Comparison of ENCODE assay signal across 9 mouse cellular contexts in genomic region chrX:73767267-73767666, GRCm38 (mm10). TPM values are rescaled to one million over a fixed set of nuclear protein-coding genes. Genes with fewer than 3 reads are reported as not detected.
DNase-seq lines count a peak whose midpoint lies in the region; ATAC-seq and TF ChIP-seq lines count a peak whose summit lies in the region.
"Had no signal": no experiment of that assay in that cellular context is flagged by ENCODE, and none has a peak within 500 bp of the region (broad histone marks: within the 10 kb centered on the region; RNA-seq: fewer than 3 reads in every experiment).

No protein-coding gene starts in this region.

- peak; percentile 58; the same call in 1 of the 2 replicates for ATAC-seq in megakaryocyte progenitor cell, adult 5-6 weeks (replicated peaks; ENCODE audit: poor library complexity)

- no peak overlapping the region for H3K4me3 ChIP-seq in kidney, adult 2 months (ENCODE audit: insufficient read depth, low read depth, low read length)
- no peak overlapping the region for H3K4me3 ChIP-seq in E14TG2a.4 (replicated peaks; ENCODE audit: low read length)
- H3K4me3 ChIP-seq: forebrain, embryonic 10.5 days had no signal

- 0 out of 2 replicates have a peak, but pooled peaks cover 2% of the 10 kb centered on the region for H3K4me1 ChIP-seq in kidney, adult 2 months (ENCODE audit: control insufficient read depth, insufficient read depth, low read length)
- 0 out of 2 replicates have a peak, but pooled peaks cover 3% of the 10 kb centered on the region for H3K4me1 ChIP-seq in E14TG2a.4 (replicated peaks; ENCODE audit: low read depth, low read length)
- H3K4me1 ChIP-seq: forebrain, embryonic 10.5 days had no signal

- TF ChIP-seq POLR2A in kidney, adult 2 months (IDR thresholded peaks at IDR 0.05; ENCODE audit: low read depth, low read length) = no peak

- no peaks in the 10 kb centered on the region for H3K9me3 ChIP-seq in E14TG2a.4 (ENCODE audit: low read length)
- H3K9me3 ChIP-seq: forebrain, embryonic 10.5 days had no signal

- no peaks in the 10 kb centered on the region for H3K36me3 ChIP-seq in kidney, adult 2 months (ENCODE audit: control insufficient read depth, insufficient read depth, low read length)
- H3K36me3 ChIP-seq in E14TG2a.4 (ENCODE audit: insufficient read depth, low read length) = no peaks in the 10 kb centered on the region
- H3K36me3 ChIP-seq: forebrain, embryonic 10.5 days had no signal

- no peaks in the 10 kb centered on the region for H3K27me3 ChIP-seq in kidney, adult 2 months (replicated peaks; ENCODE audit: control insufficient read depth, insufficient read depth, low read length)
- H3K27me3 ChIP-seq in E14TG2a.4 (ENCODE audit: insufficient read depth, low read length) = no peaks in the 10 kb centered on the region

- no peak; the same call in 1 of the 2 replicates for TF ChIP-seq CTCF in kidney, adult 2 months (conservative IDR thresholded peaks at IDR 0.05; ENCODE audit: insufficient read depth, insufficient read length, low read depth, low read length)
- TF ChIP-seq CTCF in E14TG2a.4 (conservative IDR thresholded peaks at IDR 0.05; ENCODE audit: low read length) = peak; percentile 55

- 69% methylated on average over 9 of the region's 9 CpGs for WGBS in kidney, adult 2 months

- DNase-seq in kidney, postnatal 10 days = peak; percentile 42
- DNase-seq in kidney, adult 2 months = no peak
- peak; percentile 12 for DNase-seq in T-cell, adult 2 months (ENCODE audit: low spot score)
- no peak for DNase-seq in adipocyte (ENCODE audit: low spot score)
- DNase-seq in right cerebral cortex, postnatal 36 days (ENCODE audit: low spot score in 2 of 2) = no peak
- DNase-seq: adrenal gland, postnatal 36 days had no signal

- no peak overlapping the region for H3K27ac ChIP-seq in kidney, adult 2 months (ENCODE audit: insufficient read depth, low read depth, low read length)
- H3K27ac ChIP-seq: forebrain, embryonic 10.5 days had no signal

RNA-seq across cellular contexts. Expression of gene Srpk3, which starts 6.9 kb away (rescaled TPM):
- polyA plus RNA-seq in kidney, adult 2 months (2012; rRNA removed) = 2.6 and 4.0 TPM in 2 replicates
- total RNA-seq in megakaryocyte progenitor cell, adult 5-6 weeks (2015) = not detected in 2 replicates
- total RNA-seq in megakaryocyte progenitor cell, adult 5-6 weeks (2017) = 0.20 TPM in 1 of 2 replicates, not detected in the other

RNA-seq across cellular contexts. Expression of gene Plxnb3, which starts 10.4 kb away (rescaled TPM):
- polyA plus RNA-seq in kidney, adult 2 months (2012; rRNA removed) = 0.58 and 0.83 TPM in 2 replicates
- total RNA-seq in megakaryocyte progenitor cell, adult 5-6 weeks (2015) = not detected in 2 replicates
- total RNA-seq in megakaryocyte progenitor cell, adult 5-6 weeks (2017) = 0.50 TPM in 1 of 2 replicates, not detected in the other
- polyA plus RNA-seq: forebrain, embryonic 10.5 days had no signal

RNA-seq across cellular contexts. Expression of gene Idh3g, which starts 19.4 kb away (rescaled TPM):
- polyA plus RNA-seq in kidney, adult 2 months (2012; rRNA removed) = 749 and 831 TPM in 2 replicates
- total RNA-seq in megakaryocyte progenitor cell, adult 5-6 weeks (2015) = 376 and 396 TPM in 2 replicates
- total RNA-seq in megakaryocyte progenitor cell, adult 5-6 weeks (2017) = 231 and 238 TPM in 2 replicates

RNA-seq across cellular contexts. Expression of gene Ssr4, which starts 19.6 kb away (rescaled TPM):
- 239 and 253 TPM in 2 replicates for polyA plus RNA-seq in kidney, adult 2 months (2012; rRNA removed)
- total RNA-seq in megakaryocyte progenitor cell, adult 5-6 weeks (2015) = 537 and 612 TPM in 2 replicates
- total RNA-seq in megakaryocyte progenitor cell, adult 5-6 weeks (2017) = 295 and 337 TPM in 2 replicates

RNA-seq across cellular contexts. Expression of gene Abcd1, which starts 50.9 kb away (rescaled TPM):
- polyA plus RNA-seq in kidney, adult 2 months (2012; rRNA removed) = 20.0 and 20.2 TPM in 2 replicates
- total RNA-seq in megakaryocyte progenitor cell, adult 5-6 weeks (2015) = 34.7 and 37.8 TPM in 2 replicates
- 13.6 and 19.4 TPM in 2 replicates for total RNA-seq in megakaryocyte progenitor cell, adult 5-6 weeks (2017)

Comparison
In these comparisons a context has a peak if more than half of its experiments do, and no peak if none do; other contexts are left out.
1. DNase-seq: peak in kidney, postnatal 10 days (single experiment) and T-cell, adult 2 months (single experiment); none in kidney, adult 2 months (single experiment), adipocyte (single experiment) and right cerebral cortex, postnatal 36 days (0 of 2).